Mouse (Mus musculus) CH12.LX (cell line): ENCODE measurements around the gene Mapk11.

Experiments used
- ETS1 ChIP-seq: conservative IDR thresholded peaks from 2 replicates; pipeline ENCODE4 v1.6.1; 2012; ENCODE audit warnings: low read depth, mild to moderate bottlenecking, inconsistent platforms, low read length, improper control_type of control experiment, moderate library complexity
- MAZ ChIP-seq: IDR thresholded peaks from 2 replicates; pipeline ENCODE4 v1.6.1; 2012; ENCODE audit warnings: low read depth, mild to moderate bottlenecking, inconsistent platforms, low read length, improper control_type of control experiment, moderate library complexity
- NRF1 ChIP-seq: IDR thresholded peaks from 2 replicates; pipeline ENCODE4 v1.6.1; 2014; ENCODE audit warnings: low read depth, mild to moderate bottlenecking, inconsistent platforms, low read length, improper control_type of control experiment, moderate library complexity
- RAD21 ChIP-seq: IDR thresholded peaks from 2 replicates; pipeline ENCODE4 v1.6.1; 2011; ENCODE audit warnings: low read depth, mild to moderate bottlenecking, low read length, improper control_type of control experiment, moderate library complexity
- USF2 ChIP-seq: conservative IDR thresholded peaks from 2 replicates; pipeline ENCODE4 v1.6.1; 2011; ENCODE audit warnings: low read depth, low read length, improper control_type of control experiment

DNA sequence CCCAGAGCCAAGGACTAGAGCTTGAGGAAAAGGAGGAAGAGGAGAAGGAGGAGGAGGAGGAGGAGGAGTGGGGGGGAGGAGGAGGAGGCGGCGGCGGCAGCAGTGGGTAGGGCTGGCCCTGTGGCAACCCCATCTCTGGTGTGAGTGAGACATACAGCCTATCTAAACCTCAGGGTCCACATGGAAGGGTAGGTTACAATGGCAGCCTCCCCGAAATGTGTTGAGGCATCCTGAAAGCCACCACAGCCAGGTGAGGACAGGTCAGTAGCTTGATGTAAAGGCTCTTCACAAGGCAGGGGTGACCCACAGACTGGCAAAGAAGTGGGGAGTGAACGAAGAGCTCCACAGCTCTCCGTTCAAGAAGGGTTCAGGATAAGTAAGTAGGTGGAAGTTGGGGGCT, 10.9 kb downstream of the Mapk11 start:
- TF ChIP-seq NRF1 (no peak), ETS1 (no peak), USF2 (no peak), MAZ (no peak), RAD21 (no peak)
